Mouse (Mus musculus) cerebellum, adult 11-12 months (tissue): ENCODE results near the gene Phf11c.
"Not testable (repeated sequence)": the region's sequence is repeated elsewhere in the genome, so short reads cannot be mapped to it uniquely, and the experiment has no call there.

Experiments used
- DNase-seq: peaks from one replicate; pipeline ENCODE4 v3.0.0; 2022

The Phf11c gene

DNA sequence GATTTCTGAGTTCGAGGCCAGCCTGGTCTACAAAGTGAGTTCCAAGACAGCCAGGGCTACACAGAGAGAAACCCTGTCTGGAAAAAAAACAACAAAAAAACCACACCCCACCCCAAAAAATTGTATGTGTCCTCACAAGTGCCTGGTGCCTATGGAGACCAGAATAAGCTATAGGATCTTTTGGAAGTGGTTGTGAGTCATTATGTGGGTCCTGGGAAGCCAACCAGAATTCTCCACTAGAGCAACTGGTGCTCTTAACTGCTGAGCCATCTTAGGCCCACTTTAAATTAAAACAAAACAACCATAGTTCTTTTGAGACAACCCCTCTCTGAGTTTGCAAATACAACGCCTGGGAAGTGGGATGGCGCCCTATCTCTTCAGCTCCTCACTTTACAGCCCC is at the start of gene Phf11c:
Gene Phf11c, minus strand, starts transcription at position 101 of the 400 bp plus-strand sequence.
- DNase-seq = no peak

DNA sequence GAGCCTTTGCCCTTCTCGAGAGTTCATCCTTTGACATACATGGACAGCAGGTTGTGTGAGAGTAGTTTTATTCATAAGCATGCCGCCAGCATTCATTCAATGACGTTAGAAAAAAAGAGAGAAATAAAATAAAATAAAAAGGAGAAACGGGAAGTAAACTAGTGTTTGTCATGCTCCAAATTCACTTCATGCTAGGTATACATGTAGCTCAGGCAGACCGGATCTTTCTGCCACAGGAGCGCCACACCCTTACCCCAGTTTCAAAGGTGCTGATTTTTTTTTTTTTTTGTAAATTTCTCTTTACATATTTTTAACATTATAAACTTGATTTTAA is 46.3 kb upstream of the Phf11c start:
- DNase-seq = no peak

DNA sequence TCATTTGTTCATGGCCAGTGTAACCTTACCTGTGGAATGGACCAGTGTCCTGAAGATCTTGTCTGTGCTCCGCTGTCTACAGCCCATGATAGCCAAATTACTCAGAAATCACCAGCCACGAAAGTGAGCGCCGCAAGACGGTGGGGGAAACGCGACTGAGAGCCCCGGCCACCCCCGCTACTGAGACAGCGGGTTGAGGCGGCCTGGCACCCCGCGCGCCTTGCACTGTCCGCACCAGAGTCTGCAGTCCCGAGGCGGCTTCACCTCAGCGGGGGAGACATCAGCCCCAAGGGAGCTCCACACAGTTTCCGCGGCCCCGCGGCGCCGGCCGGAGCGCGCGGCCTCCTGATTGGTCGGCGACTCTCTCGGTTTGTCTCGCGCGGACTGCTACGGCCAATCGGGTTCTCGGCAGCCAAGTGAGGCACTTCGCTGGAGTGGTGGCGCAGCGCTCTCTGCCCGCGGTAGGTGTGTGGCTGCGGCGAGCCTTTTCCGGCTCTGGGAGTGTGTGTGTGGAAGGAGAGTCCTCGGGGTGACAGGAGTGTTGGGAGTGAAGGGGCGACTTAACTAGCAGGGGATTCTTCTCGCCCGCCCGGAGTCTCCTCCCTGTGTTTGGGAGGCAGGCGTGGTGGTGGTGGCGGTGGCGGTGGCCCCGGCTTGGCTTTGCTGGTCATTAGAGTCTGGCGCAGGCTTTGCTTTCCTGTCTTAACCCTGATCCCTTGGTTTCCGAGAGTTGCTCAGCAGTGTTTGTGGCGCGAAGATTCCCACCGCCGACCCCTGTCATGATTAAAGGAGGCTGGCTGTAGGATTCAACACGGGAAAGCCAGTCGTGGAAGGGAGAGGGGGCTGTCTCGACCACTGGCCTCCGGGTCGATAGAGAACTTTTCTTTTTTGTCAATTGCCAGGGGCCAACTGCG is 45.6 kb upstream of the Phf11c start, which contains the start of the genes Setdb2 and Cab39l:
Gene Setdb2, minus strand, starts transcription at position 327 of the 914 bp plus-strand sequence.
Gene Cab39l, plus strand, starts transcription at position 415 of the 914 bp plus-strand sequence.
- peak; percentile 90 for DNase-seq

DNA sequence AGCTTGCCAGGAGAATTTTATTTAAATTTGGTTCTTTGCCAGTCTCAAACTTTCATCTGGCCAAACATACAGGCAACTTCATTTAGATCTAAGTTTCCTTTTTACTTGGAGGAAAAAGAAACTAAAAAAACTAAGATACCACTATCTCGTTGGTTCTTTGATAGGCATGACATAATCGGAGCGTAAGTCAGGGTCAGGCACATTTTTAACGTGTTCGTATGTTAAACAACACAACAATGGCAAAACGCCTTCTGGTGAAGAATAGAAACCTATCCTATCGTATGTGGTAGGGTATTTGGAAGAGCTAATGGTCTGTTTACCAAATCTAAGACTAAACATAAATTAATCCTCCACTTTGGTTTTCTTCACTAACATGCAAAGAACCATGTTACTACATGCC is 44.9 kb upstream of the Phf11c start:
- no peak for DNase-seq

DNA sequence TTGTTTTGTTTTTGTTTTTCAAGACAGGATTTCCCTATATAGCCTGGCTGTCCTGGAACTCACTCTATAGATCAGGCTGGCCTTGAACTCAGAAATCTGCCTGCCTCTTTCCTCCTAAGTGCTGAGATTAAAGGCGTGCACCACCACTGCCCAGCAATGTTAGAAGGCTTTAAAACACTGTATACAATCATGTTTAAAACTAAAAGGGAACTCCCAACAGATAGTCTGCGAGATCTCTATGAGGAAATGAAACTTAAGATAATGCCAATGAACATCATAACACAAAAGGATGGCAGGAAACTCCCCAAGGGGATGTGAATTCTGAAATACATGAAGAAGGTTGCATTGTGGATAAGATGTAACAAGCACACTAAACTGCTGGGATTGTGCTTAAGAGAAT is 43.3 kb upstream of the Phf11c start:
- DNase-seq = no peak

DNA sequence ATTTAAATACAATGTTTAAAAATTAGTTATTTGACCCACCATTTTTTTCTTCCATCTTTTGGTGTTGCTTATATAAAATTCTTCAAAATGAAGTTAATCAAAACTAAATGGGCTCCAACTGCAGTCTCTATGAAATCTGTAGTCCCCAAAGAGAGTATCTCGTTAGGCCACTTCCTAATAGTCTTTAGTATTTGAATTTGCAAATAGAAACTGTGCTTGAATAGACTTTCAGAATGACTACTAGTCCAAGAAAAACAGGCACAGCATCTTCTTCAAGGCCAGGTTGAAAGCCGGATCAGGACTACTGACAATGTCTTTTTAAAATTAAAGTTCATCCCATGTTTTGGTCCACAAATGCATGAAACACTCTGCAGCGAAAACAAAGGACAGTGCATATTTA is 42.2 kb upstream of the Phf11c start:
- DNase-seq = no peak

DNA sequence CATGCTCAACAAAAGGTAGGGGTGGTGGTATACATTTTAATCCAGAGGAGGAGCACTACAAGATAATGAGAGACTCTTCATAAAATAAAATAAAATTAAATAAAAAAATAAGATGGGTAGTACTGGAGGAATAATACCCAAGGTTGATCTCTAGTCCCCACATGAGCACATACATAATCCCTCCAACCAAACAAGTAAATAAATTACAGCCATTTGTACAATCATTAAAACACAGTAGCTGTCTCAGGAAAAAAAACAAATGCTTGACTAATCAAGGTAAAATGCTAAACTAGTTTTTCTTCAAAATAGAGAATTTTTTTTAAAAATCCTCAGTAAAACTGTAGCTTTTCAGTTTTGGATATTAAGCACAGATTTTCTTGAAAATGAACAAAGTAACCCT is 40.0 kb upstream of the Phf11c start:
- DNase-seq = no peak

DNA sequence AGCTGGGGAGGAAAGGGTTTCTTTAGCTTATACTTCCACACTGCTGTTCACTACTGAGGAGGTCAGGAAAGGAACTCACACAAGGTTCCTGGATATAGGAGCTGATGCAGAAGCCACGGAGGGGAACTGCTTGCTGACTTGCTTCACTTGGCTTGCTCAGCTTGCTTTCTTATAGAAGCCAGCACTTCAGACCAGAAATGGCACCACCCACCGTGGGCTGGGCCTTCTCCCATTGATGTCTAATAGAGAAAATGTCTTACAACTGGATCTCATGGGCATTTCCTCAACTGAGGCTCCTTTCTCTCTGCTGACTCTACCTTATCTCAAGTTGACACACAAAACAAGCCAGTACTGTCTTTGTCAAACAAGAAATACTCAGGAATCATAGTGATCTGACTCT is 38.7 kb upstream of the Phf11c start:
- DNase-seq = no peak

DNA sequence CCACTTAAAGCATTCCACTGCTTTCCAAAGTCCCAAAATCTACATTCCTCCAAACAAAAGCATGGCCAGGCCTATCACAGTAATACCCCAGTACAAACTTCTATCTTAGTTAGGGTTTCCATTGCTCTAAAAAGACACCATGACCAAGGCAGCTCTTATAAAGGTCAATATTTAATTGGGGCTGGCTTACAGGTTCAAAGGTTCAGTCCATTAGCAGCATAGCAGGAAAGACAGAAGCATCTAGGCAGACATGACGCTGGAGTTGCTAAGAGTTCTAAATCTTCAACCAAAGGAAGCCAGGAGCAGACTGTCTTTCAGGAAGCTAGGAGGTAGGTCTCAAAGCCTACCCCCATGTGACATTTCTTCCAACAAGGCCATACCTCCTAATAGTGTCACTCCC is 35.4 kb upstream of the Phf11c start:
- no peak for DNase-seq

DNA sequence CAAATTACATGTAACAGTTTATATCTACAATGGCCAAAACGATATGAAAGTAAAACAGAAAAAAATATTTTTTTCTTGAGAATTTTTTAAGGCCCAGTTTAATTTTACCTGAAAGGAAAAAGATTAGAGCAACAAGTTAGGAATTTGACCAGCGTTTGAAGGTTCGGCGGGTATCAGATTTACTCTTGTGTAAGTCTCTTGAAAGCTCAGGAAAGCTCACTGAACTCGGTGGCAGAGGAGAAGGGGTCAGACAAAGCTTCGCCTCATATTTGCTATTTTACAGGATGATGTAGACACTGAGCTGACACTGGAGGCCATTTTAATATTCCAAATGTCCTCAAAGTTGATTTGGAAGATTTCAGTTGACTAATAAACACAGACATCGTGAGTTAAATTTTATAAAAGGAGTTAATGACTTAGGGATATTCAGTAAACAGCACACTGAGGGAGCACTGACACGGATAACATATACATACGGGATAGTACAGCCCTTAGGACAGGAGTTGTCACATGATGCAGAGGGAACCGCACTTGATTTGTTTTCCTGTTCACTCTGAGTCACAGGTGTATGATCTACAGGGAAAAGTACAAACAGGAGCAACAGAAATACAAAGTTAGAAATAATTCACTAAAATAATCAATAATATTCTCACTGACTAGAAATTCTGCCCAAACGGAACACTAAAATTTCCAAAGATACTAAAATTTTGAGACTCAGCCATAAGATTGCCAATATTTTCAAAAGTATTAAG is 27.9 kb upstream of the Phf11c start:
- DNase-seq = no peak

DNA sequence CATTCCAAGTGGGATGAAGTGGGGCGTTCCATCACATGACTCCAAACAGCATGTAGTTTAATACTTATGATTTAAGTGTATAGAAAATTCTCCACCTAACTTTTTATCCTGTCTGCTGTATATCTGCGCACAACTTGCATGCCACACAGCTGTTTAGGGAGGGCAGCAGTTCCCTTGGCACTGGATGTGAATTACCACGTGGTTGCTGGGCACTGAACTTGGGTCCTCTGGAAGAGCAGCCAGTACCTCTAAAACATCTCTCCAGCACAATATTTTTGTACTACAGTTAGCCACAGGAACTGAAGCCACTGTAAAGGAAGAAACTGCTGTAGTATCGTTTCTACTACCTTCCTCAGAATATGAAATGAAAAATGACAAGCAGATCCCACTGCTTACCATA is 23.0 kb upstream of the Phf11c start:
- no peak for DNase-seq

DNA sequence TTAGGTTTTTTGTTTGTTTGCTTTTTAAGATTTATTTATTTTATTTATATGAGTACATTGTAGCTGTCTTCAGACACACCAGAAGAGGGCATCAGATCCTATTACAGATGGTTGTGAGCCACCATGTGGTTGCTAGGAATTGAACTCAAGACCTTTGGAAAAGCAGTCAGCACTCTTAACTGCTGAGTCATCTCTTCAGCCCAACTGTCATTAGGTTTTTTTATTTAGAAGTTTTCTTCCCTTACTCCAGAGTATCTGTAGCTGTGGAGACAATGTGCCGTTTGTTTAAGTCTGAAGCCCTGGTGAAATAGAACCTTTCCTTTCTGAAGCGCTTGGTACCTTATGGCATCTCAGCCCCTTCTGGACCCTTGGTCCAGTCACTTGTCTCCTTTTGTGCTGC is 19.8 kb upstream of the Phf11c start:
- not testable (repeated sequence) for DNase-seq

DNA sequence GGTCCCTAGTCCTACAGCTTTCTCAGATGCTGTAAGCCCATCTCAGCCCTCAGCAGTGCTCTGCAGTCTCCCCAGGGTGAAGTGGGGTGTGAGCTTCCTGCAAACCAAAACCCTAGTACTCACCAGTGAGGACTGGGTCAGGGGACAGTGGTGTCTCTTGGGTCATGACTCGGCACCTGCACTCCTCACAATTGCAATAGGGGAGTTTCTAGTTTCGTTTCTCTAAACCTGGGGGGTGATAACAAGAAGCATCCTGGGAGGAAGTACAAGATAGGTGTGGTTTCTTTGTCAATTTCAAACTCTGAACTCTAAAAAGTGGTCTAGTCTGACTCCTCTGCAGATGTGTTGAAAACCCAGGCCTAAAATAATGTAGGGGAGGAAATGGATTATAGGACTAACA is 1.8 kb upstream of the Phf11c start:
- no peak for DNase-seq

DNA sequence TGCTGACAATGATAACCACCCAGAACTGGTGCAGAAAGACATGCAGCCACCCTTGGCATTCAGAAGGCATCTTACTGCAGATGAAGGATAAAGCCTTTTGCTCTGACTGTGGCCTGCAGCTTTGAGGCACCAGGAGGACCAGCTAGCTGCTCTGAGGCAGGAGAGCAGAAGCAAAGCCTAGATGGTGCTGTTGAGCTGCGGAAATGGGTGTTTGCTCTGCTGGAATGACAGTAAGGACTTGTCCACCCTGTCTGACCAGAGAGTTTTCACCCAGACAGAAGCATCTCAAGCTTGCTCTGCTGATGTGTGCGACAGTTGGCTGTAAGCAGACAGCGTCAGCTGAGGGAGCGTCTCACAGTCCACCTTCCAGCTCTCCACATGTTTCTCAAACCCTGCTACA is 5.0 kb downstream of the Phf11c start:
- DNase-seq = peak; percentile 4

DNA sequence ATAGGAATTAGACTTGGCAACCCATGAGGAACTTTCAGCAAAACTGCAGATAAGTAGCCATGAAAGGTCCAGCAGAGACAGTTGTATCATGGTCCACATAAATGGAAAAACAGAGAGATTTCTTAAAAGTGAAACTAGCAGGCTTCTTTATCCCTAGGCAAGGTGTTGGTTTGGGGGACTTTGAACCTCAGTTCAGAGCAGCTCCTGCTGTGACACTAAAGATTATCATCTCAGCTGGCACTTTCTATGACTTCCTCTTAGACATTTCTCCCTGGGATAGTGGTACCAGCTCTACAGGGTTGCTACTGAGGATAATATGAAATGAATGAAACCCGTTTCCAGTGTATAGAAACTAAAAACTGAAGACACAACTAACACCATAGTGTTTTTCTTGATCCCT is 5.6 kb downstream of the Phf11c start:
- DNase-seq = no peak

DNA sequence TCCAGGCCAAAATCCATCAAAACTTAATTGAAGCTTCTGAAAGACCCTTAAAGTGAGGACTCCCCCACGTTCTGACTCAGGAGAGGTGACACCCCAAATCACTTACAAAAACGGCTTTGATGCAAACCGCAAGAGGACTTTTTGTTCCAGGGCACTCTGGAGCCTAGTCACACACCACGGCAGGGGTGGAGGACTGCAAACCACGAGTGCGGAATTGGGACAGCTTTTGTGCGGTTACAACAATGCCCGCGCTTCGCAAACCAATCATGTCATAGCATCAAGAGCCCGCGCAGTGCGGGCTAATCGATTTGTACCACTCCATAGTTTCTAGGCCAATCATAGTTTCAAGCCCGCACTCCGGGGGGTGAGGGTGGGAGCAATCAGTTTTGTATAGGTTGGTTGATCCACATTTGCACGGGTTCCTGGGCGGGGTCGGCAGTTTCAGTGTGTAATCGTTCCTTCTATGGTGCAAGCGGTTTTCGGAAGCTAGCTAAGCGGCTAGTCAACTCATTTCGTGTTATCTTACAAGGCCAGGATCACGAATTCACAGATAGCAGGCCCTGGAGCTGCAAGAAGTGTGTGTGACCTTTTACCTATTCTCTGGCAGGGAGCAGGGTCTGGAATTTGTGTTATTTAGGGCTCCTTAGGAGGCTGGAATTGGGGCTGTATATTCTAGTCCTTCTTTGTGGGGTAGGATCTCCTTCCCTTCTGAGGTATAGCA is 24.7 kb downstream of the Phf11c start:
- no peak for DNase-seq

DNA sequence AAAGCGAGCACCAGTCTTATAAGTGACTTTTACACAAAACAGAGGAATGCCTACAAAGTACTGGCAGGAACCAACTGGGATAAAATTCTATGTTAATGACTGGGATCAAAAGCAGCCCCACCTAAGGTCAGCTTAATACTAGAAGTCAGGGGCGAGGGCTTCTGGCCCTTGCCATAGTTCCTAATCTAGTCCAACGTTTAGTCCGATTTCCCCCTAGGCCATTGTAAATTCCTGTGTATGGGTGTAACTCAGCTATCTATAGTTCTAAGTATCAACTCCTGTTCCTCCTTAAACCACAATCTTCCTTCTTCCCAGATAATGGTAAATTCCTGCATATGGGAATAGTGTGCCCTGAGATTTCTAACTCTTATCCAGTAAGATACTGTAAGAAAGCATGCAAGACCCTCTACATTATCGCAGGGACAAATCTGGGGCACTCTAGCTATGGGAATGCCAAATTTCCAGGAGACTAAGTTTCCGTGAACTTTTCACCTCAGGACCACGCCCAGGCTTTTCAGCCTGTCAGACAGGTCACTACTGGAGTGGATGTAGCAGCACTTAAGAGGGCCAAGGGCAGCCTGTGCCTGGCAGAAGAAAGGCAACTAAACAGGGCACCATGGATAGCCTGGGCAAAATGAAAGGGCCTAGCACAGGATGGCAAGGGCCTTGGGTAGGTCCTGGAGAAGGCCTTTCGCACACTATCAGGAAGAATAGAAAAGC is 28.6 kb downstream of the Phf11c start:
- no peak for DNase-seq

DNA sequence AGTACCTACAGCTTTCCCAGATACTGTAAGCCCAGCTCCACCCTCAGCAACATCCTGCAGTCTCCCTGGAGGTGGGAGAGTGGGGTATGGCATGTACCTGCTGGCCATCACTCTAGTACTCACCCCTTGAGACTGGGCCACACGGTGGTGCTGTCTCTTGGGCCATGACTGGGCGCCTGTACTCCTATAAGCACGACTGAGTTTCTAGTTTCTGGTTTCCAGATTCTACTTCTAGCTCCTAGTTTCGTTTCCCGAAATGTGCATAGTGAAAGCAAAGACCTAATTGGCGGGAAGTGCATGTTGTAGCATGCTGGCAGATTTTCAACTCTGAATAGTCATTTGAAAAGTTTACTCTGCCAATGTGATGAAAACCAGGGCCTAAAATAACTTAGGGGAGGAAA is 29.9 kb downstream of the Phf11c start, which contains the start of gene Phf11d:
Gene Phf11d, minus strand, starts transcription at position 227 of the 401 bp plus-strand sequence.
- no peak for DNase-seq

DNA sequence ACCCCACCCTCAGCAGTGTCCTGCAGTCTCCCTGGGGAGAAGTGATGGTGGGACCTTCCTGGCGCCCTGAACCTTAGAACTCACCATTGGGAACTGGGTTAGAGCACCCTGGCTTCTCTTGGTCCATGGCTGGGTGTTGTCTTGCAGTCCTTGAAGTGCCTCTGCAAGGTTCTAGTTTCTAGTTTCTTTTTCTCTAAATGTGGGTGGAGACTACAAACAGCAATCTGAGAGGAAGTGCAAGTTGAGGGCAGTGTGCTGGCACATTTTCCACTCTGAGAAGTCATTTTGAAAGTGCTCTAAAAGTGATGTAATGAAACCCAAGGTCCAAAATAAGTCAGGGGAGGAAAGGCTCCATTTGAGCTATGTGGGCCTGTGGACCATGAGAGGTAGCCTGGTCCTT is 54.0 kb downstream of the Phf11c start, which contains the start of gene Phf11b:
Gene Phf11b, minus strand, starts transcription at position 163 of the 400 bp plus-strand sequence.
- not testable (repeated sequence) for DNase-seq

DNA sequence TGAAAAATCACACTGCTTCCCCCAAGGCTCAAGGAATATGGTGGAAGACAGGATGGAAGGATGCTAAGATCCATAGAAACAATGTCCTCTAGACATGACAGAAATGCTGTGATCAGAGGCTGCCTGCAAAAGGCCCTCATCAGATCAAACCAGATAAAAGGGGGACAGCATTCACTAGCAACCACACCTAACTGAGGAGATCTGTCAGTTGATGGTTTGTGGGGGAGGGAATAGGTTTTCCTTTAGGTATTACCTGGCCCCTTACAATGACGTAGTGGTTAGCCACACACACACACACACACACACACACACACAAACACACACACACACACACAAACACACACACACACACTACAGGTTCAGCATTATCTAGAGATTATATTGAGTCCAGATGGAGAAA is 55.6 kb downstream of the Phf11c start:
- no peak for DNase-seq

DNA sequence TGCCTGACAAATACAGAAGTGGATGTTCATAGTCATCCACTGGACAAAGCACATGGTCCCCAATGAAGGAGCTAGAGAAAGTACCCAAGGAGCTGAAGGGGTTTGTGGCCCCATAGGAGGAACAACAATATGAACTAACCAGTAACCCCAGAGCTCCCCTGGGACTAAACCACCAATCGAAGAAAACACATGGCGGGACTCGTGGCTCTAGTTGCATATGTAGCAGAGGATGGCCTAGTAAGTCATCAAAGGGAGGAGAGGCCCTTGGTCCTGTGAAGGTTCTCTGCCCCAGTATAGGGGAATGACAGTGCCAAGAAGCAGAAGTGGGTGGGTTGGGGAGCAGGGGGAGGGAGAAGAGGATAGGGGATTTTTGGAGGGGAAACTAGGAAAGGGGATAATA is 59.1 kb downstream of the Phf11c start:
- DNase-seq = not testable (repeated sequence)
